Mouse (Mus musculus) gastrocnemius, postnatal 10 days (tissue): ENCODE data around the gene Tm6sf1. TPM values are rescaled to one million over a fixed set of nuclear protein-coding genes. Genes with fewer than 3 reads are reported as not detected.
A peak's percentile ranks its signal among the peaks of the same experiment; 100 is the strongest.
"Not testable (repeated sequence)": the region's sequence is repeated elsewhere in the genome, so short reads cannot be mapped to it uniquely, and the experiment has no call there.

Experiments used
- DNase-seq: peaks from one replicate; pipeline ENCODE4 v3.0.0; 2021; ENCODE audit warnings: mixed read lengths
- long read RNA-seq, 2 experiments: library from polyadenylated mRNA; stranded (forward); transcript quantifications; one replicate each; pipeline ENCODE4 v2.0.0; 2021
- total RNA-seq, 2 experiments: library from RNA; stranded (reverse); gene quantifications; 2 replicates each; pipeline ENCODE4 v1.2.3; 2021

Gene Tm6sf1
- 10 to 100 TPM; 53.0 to 54.2 TPM for total RNA-seq
- long read RNA-seq, experiment 1, transcript Tm6sf1-201 (10 exons, 2,226 nt): major isoform, 76 of 95 reads
- long read RNA-seq, experiment 1, partial matches to known transcripts: 2 of 95 reads
- long read RNA-seq, experiment 1, other reads (novel, unspliced or antisense): 16 of 95 reads
- long read RNA-seq, experiment 2, transcript Tm6sf1-201 (10 exons, 2,226 nt): major isoform, 69 of 85 reads
- long read RNA-seq, experiment 2, partial matches to known transcripts: 1 of 85 reads
- long read RNA-seq, experiment 2, other reads (novel, unspliced or antisense): 15 of 85 reads

DNA sequence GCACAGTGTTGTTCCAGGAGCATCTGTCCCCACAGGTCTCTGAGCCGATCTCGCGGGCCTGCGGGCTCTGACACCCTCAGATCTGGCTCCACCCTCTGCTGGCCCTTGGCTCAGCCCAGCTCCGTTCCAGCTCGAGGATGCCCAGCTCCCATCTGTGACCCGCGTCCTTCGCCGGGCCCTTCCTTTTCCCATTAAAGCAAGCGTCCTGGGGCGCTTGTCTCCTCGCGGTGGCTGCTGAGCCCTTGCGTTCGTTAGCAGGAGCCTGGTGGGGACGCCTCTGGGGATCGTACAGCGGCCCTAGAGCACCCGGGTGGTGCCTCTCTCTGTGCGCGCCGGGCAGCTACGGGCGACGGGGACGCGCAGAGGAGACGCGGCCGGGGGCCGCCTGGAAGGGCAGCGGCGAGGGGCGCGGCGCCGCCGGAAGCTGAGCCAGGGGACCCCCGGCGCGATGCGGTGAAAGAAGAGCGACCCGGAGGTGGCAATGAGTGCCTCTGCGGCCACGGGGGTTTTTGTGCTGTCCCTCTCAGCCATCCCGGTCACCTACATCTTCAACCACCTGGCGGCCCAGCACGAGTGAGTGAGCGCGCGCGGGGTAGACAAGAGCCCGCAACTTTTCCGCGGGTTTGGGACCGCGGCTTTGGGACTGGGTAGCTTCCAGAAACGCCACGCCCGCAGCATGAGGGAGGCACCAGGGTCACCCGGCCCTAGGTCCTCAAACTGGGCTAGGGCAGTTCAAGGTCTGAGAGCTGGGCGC lies at the start of gene Tm6sf1:
Gene Tm6sf1 (plus strand): TSS at position 34 of the 754 bp plus-strand sequence.
- DNase-seq: peak; percentile 52

DNA sequence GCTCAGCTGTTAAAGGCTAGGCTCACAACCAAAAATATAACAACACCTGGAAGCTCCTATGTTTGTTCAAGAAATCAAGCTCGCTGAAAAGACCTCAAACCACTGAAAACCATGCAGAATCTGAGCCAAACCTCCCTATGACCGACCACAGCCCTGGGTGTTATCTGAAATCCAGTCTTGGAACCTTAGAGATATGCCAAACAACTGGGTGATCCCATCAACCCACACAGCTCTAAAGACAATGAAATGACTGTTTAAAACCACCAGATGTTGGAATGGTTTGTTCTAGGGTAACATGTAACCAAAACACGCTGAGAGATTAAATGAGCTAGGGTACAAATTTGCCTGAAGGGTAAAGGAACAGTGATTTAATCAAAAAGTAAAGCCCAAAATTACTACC lies 33.9 kb upstream of the Tm6sf1 start:
- no peak for DNase-seq

DNA sequence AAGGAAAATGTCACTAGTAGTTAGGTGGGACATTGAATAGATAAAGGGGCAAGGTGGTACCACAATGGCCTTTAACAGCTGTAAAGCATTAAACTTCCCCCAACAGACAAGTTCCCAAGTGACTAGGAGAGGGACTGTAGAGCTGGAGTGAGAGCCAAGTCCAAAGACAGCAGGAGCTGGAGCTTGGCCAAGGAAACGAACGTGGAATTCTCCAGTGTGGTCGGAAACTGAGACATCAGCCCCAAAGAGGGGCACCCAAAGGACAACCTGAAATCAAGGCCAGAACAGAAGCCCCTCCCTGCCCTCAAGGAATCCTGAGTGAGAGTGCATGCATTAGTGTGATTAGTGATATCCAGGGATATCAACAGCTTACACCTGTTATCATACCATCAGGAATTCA lies 33.4 kb upstream of the Tm6sf1 start:
- DNase-seq: peak; percentile 28

DNA sequence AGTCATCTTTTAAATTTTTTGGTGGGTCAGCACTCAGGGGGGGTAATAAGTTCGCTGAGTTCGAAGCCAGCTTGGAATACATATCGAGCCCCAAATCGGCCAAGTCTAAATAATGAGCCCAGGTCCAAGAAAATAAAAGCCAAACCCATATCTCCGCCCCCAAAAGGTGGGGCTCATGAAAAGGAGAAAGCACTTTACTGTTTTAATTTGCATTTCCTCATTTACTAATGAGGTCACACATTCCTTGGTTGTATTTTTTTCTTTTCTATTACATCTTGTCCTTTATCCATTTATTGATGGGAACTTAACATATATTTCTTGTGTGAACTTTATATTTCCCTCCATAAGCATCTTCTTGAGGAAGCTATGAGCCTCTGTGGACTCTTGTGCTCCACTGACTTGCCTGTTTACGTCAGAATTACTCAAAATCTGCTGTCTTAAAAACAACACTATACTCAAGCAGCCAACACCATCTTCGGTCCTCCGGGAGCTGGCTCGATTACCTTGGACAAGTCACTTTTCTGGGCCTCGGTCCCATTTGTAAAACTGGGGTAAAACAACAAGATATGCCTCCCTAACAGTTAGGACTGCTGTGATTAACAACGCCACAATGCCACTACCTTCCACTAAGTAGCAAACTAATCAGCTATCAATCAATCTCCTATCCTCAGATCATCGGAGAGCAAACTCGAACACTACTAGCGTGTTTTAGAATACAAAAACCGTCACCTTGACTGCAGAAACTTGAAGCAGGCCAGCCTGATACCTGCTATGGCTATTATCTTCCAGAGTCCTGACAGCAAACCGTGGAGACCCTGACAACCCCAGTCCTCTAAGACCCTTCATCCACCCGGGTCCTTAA lies 30.8 kb upstream of the Tm6sf1 start:
- DNase-seq: no peak

DNA sequence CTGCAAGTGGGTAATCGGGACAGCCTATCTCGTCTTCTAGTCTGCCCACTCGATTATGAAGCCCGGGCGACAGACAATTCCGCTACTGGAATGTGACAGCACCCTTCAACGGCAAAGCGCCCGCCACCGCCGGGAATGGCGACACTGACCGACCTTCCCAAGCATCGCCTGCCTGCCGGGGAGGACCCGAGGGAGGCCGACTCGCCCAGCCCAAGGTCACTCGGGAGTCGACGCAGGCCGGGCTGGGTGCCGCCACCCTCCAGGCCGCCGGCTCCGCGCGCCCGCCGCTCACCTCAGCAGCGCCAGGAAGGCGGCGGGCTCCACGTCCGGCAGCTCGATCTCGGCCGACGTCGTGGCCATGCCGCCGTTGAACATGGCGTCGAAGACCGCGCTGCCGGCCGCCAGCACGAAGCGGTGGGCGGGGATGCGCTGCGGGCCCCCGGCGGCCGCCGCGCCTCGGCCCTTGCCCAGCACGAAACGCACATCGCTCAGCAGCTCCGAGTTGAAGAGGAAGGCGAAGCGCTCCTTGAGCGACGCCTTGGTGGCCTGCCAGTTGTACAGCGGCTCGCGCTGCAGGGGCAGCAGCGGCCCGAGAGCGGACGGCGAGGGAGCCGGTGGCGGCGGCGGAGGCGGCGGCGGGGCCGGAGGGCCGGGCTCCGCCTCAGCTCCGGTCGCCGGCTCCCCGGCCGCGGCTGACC lies 30.0 kb upstream of the Tm6sf1 start:
- peak; percentile 65 for DNase-seq

DNA sequence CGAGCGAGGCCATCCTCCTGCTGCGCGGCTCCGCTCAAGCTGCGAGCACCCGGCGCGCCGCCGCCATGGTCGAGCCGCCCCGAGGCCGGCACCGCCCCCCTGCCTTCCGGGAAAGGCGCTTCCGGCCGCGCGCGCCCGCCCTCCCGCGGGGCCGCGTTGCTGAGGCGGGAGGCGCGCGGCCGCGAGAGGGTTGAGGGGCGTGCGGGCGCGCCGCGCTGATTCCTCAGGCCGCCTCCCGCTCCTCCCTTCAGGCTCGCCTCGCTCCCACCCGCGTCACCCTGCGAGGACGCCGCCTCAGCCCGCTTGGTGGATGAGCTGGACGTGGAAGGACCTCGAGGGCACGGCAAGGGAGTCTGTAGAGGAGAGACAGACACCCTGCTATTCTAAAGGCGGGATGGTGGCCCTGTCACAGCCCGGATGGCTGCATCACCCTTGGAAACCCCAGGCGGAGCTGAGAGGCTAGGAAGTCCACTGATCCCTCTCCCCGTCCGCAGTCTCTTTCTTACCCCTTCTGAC lies 29.4 kb upstream of the Tm6sf1 start, which contains the start of gene Btbd1:
Gene Btbd1 (minus strand): TSS at position 53 of the 516 bp plus-strand sequence.
- DNase-seq: peak; percentile 89

DNA sequence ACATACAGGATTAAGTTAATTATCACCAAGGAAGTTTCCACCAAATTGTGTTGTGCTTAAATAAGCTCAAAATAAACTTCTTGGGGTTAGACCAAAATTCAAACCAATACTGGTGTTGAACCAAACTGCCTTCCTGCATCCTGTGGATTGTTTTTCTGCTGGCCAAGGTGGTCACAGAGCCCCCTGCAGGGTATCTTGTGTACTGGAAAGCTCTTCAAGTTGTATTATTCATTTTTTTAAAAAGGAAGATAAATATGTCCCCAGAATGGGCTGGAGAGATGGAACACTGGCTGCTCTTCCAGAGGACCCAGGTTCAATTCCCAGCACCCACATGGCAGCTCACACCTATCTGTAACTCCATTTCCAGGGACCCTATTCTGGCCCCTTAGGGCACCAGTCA lies 24.0 kb upstream of the Tm6sf1 start:
- DNase-seq: no peak

DNA sequence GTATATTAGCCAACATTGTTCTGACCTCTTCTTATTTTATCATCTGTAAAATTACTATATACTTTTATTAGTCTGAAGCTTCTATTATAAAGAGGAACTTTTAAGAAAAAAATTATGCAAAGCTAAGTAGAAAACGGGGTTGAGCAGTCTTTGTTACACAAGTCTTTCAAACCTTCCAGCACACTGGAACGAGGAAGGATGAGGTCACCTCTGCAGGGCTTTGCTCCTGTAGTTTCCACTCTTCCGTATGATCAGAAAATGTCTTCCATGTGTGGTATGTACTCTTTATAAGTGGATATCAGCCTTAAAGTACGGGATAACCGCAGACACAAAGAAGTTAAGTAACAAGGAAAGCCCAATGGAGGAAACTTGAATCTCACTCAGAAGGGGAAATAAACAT lies 23.4 kb upstream of the Tm6sf1 start:
- DNase-seq: no peak

DNA sequence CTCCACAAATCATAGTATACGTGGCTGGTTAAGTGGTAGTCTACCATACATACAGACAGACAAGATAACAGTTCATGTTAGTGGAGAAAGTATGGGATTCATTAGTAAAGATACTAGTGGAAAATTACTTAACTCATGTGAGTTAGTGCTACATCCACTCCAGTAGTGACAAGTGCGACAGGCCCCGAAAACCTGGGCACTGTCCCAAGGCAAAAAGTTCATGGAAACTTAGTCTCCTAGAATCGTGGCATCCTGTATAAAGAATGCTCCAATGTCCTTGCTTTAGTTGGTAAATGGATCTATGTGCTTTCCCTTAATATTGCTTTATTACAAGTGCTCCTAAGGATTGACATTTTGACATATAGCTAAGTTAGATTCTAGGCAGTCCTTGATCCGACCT lies 21.0 kb upstream of the Tm6sf1 start:
- not testable (repeated sequence) for DNase-seq

DNA sequence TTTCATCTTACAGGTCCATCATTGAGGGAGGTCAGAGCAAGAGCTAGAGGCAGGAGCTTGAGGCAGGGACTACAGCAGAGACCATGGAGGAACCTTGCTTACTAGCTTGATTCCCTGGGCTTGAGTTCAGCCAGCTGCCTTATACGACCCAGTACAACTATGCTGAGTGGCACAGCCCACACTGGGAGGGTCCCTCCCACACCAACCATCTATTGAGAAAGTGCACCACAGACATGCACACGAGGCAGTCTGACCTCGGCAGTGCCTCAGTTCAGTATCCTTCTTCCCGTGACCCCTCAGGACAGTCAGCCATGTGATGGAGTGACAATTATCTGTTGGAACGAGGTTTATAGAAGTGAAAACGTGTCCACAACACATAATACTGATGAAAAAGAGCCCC lies 19.1 kb upstream of the Tm6sf1 start:
- no peak for DNase-seq

DNA sequence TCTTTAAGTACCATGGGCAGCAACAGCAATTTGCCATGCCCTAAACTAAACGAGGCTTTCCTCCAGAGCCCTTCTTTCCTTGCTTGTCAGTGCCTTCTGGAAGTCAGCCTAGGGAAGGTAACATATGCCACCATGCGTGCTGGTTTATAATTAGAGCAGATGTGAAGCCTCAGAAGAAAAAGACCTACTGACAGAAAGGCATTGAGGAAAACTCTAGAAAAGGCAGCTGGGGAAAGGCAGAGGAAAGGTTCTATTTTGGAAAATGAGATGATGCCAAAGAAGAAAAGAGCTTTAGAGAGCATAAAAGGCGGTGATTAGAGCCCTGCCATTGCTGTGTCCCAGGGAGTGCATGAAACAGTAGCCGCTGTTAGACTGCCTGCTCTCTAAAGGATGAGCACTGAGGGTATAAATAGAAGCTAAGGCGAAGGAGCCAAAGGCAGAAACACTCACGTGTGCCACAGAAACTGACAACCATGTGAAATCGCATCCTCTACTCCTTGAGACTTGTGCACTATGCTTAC lies 18.1 kb upstream of the Tm6sf1 start:
- no peak for DNase-seq

DNA sequence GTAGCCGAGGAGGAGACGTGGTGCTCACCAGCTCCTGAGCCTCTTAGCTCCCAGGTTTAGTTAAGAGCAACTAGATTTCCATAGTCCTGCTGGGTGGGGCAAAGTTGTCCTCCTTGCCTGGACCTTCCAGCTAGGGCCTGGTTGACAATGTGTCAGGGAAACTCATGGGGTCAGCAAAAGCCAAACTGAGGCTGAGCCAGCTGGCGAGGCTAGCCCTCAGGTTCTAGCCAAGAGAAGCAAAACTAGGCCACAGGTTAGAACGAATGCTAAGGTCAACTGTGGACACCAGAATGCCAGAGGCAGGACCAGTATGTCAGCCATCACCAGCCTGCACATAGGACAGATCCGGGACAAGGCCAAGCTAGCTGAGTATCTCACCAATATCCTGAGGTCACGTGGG lies 17.4 kb upstream of the Tm6sf1 start:
- peak; percentile 44 for DNase-seq

DNA sequence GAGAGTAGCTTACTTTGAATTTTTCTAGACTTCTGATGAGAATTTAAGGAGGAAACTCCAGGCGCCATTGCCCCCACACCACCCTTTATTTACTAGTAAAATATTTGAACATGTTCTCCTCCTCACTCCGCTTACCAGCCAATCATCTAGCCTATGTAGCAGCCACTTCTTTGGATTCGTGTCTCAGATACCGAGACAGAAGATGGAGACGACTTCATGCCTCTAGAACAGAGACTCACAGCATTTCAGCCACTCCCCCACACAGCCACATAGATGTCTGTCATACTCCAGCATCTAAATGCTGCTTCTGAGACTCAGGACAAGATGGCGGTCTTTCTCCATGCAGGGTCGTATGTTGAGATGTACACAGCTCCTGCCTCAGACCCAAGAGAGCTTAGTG lies 16.7 kb upstream of the Tm6sf1 start:
- DNase-seq: no peak

DNA sequence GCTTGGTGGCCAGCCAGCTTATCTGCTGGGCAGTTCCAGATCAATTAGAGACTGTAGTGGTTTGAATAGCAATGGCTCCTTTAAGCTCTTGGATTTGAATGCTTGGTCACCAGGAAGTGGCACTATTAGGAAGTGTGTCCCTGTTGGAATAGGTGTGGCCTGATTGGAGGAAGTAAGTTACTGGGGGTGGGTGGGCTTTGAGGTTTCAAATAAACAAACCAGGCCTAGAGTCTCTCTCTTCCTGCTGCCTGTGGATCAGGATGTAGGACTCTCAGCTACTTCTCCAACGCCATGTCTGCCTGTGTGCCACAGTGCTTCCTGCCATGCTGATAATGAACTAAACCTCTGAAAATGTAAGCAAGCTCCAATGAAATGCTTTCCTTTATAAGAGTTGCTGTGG lies 15.8 kb upstream of the Tm6sf1 start:
- DNase-seq: no peak

DNA sequence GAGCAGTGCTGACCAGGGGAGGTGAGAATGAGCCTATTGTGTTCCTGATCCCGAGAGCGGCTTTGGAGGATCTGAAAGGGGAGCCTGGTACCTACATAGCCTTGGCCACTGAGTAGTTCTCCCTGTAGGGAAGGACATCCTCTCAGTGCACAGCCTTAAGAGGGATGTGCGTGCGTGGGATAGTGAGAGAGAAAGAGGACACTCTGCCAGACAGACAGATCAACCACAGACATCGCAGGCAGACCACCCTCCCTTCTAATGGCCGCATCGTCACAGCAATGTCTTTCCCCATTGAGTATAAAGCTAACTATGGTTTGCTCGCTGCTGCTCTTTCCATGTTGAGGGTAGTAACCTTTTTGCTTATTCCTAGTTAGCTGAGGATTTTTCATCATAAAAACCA lies 14.9 kb upstream of the Tm6sf1 start:
- no peak for DNase-seq

DNA sequence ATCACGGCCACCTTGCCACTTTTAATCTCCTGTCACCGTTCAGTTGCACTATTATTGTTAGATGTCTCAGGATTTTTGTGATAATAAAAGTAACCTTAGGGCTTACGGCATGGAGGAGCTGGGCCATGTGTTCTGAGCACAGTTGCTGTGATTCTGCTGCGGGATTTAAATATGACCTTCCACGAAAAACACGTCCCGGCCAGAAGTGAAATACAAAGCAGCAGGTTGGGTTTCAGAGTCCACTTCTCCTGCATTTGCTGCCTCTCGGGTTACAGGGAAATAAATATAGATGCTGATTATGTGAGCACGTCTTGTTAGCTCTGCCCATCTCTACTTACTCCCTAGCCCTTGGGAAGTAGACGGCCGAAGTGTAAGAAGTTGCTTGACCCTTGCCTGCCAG lies 14.0 kb upstream of the Tm6sf1 start:
- DNase-seq: no peak

DNA sequence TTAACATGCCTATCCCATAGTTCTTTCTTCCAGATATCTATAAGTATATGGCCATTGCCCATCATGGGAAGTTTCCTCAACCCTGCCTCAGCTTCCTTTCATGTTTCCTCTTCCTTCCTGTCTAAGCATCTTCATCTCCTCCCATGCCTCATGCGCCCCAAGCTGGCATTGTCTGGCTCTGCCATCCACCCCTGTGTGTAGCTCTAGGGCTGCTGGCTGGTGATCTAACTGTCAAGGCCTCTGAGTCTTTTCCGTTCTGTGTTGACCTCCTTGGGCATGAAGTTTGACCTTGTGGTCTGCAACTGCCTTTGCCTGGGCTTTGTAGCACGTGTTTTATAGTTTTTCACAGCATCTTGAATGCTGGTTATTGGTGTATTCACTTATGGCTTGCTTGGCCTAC lies 13.5 kb upstream of the Tm6sf1 start:
- no peak for DNase-seq

DNA sequence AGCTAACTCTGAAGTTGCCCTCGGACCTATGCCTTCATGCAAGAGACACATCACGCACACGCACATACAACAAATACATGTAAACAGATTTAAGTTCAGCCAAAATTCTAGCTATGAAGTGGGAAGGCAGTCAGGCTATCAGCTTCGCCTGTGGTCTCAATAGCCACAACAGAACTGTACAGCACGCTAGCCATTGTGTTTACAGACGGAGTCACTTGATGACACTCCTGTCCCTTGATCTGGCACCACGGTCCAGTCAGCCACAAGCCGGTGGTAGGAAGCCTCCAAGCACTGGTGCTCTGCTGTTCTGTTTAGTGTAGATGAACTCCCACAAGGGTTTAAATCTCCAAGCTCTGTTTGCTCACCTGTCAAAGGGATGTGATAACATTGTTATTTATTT lies 12.8 kb upstream of the Tm6sf1 start:
- no peak for DNase-seq

DNA sequence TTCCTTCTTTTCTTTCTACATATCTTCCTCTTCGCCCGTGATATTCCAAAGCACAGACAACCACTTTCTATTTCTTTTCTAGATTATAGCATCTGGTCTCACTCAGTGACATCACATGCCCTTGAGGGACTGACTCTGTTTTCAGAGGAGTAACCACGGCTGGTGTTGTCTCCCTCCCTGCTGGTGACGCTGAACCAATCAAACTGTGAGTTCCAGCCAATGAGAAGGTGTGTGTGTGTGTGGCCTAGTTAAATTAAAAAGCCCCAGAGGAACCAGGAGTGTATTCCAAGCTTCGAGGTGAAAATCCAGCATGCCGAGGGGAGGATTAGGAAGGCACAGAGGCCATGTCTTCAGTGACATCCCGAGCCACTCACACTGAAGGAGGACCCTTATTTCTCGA lies 11.8 kb upstream of the Tm6sf1 start:
- DNase-seq: no peak

DNA sequence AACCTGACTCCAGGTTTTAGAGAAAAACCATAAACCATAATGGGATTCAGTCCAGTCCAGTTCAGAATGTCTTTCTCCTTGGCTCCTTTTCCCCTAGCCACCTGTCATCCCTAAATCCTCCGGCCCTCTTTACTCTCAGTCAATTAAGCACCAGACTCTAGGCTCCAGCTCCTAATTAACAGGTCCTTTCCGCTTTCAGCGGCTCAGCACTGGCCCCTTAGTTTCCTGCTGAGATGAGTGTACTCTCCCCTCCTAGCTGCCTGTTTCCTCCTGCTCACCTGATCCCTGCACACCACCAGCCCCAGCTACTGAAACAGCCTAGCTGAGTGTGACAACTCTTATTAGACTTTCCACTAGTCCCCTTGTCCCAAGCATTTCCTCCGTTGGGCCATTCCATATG lies 11.0 kb upstream of the Tm6sf1 start:
- DNase-seq: no peak

DNA sequence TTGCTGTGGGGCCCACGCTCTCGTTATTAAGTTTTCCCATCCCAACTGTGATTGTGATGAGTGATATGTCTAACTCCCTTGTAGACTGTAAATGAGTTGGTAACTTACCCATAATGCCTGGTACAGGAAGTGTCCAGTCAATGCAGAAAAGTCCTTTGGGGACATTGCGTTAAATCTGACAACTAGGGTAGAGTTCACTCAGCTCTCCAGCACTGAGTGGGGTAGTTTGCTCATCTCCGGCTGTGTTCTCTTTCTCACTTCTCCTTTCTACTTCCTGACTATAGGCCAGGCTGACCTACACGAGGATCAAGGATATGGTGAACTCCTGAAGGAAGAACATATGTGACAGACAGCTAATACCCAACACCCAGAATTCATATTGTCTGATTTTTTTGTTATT lies 9.6 kb upstream of the Tm6sf1 start:
- no peak for DNase-seq

DNA sequence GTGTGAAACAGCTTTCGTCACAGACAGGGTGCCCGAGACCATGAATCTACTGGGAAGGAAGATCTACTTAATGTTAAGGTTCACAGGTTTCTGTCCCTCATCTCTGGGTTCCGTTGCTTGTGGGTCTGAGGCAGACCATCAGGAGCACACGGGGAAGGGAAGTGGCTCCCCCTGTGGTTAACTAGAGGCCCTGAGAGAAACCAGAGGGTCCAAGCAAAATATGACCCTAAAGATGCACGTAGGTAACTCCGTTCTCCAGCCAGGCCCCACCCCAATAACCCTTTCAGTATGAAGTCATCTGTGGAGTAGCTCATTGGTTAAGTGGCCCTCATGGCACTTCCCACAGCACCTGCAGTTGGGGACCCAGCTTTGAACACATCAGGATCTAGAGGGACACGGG lies 9.2 kb upstream of the Tm6sf1 start:
- no peak for DNase-seq
